Mouse (Mus musculus) liver, embryonic 14.5 days (tissue): ENCODE measurements around the gene Luc7l. TPM values are rescaled to one million over a fixed set of nuclear protein-coding genes. Genes with fewer than 3 reads are reported as not detected.
A peak's percentile ranks its signal among the peaks of the same experiment; 100 is the strongest.
"Not testable (repeated sequence)": the region's sequence is repeated elsewhere in the genome, so short reads cannot be mapped to it uniquely, and the experiment has no call there.

Experiments used
- ATAC-seq: fragments of 200-750 bp; cut with Nextera tagmentation; 2 replicates; pipeline ENCODE4 v1.8.0; 2017; ENCODE audit warnings: moderate number of reproducible peaks, mild to moderate bottlenecking, moderate library complexity; ENCODE audit not compliant: insufficient read depth
- DNase-seq, 3 experiments: peaks; one replicate each; pipeline ENCODE4 v3.0.0-alpha.2; 2012 to 2013; ENCODE audit warnings: low read depth in 3 of 3, low spot score in 3 of 3
- H3K27ac ChIP-seq: fragments of 300-500 bp; sonication (generic); 2 replicates; pipeline ENCODE4 v1.5.1; 2014; ENCODE audit warnings: moderate library complexity, mild to moderate bottlenecking, control low read depth, inconsistent platforms
- H3K27me3 ChIP-seq: fragments of 300-500 bp; sonication (generic); 2 replicates; pipeline ENCODE4 v1.6.1; 2014; ENCODE audit warnings: mild to moderate bottlenecking, low read length, moderate library complexity; ENCODE audit not compliant: control insufficient read depth, insufficient read depth
- H3K36me3 ChIP-seq: fragments of 300-500 bp; sonication (generic); replicated peaks from 2 replicates; pipeline ENCODE4 v1.6.1; 2014; ENCODE audit warnings: low read depth; ENCODE audit not compliant: control insufficient read depth, insufficient read depth
- H3K4me1 ChIP-seq, 2 experiments: fragments of 200-500 bp in 1 of 2; fragments of 300-500 bp in 1 of 2; sonication (generic) in 1 of 2; replicated peaks; 2 replicates each; pipeline ENCODE4 v1.6.1; 2012 to 2014; ENCODE audit warnings: antibody characterized with exemption in 1 of 2, inconsistent platforms in 1 of 2, low read length in 1 of 2; ENCODE audit not compliant: control insufficient read depth in 2 of 2, insufficient read depth in 2 of 2
- H3K4me2 ChIP-seq: fragments of 300-500 bp; sonication (generic); 2 replicates; pipeline ENCODE4 v1.6.1; 2014; ENCODE audit warnings: low read depth, mild to moderate bottlenecking, control low read depth, moderate library complexity
- H3K4me3 ChIP-seq, 2 experiments: fragments of 200-500 bp in 1 of 2; fragments of 300-500 bp in 1 of 2; sonication (generic) in 1 of 2; 2 replicates each; pipeline ENCODE4 v1.5.1; 2012 to 2014; ENCODE audit warnings: low read depth in 2 of 2, low read length in 2 of 2, mild to moderate bottlenecking in 2 of 2, control low read depth in 1 of 2, inconsistent platforms in 1 of 2, moderate library complexity in 1 of 2; ENCODE audit not compliant: insufficient read depth in 1 of 2
- H3K9ac ChIP-seq: fragments of 300-500 bp; sonication (generic); replicated peaks from 2 replicates; pipeline ENCODE4 v1.6.1; 2014; ENCODE audit warnings: mild to moderate bottlenecking, control low read depth, moderate library complexity
- H3K9me3 ChIP-seq: fragments of 300-500 bp; sonication (generic); 2 replicates; pipeline ENCODE4 v1.6.1; 2016; ENCODE audit warnings: low read length, mixed read lengths; ENCODE audit not compliant: control insufficient read depth
- CTCF ChIP-seq: IDR thresholded peaks from 2 replicates; pipeline ENCODE4 v1.5.1; 2016; ENCODE audit warnings: antibody characterized with exemption, low read depth, control low read depth
- EP300 ChIP-seq: IDR thresholded peaks from 2 replicates; pipeline ENCODE4 v1.6.1; 2016; ENCODE audit warnings: antibody characterized with exemption, low read depth
- WGBS: fragments of 180-500 bp; shearing (Covaris S2); extraction: QIAGEN DNeasy Blood & Tissue Kit; methylation state at CpG from one replicate; pipeline ENCODE4 v1.1.7; 2014; ENCODE audit not compliant: insufficient replicate concordance; 5-methylcytosine and 5-hydroxymethylcytosine counted together
- polyA plus RNA-seq, 2 experiments: library from polyadenylated mRNA; depleted of rRNA in 1 of 2; stranded (reverse) in 1 of 2; unstranded in 1 of 2; fragments of >200 nt; fragmentation: Nextera tagmentation in 1 of 2; extraction: Ambion mirVana in 1 of 2; gene quantifications; 2 replicates each; pipeline versions ENCODE4 v1.2.1 to v1.2.3; 2012 to 2014

The Luc7l gene
- polyA plus RNA-seq, 2 experiments: 21.4 to 26.5 TPM

DNA sequence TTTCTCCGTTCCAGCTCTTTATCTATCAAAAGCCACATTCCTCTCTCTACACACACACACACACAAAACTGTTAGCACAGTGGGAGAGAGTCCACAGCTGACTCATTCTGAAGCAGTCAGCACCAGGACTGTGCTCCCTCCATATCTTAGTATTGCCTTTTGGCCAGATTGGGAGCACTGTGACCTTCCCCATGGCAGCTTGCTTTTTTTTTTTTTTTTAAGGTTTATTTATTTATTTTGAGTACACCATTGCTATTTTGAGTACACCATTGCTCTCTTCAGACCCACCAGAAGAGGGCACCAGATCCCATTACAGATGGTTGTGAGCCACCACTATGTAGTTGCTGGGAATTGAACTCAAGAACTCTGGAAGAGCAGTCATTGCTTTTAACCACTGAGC is 16.2 kb downstream of the Luc7l start:
- no peaks in the 10 kb centered on the region for H3K27me3 ChIP-seq
- ATAC-seq (no peak), DNase-seq (no peak)
- H3K4me3 ChIP-seq: no peak overlapping the region
- no peak overlapping the region for H3K4me2 ChIP-seq
- no peaks in the 10 kb centered on the region for H3K9me3 ChIP-seq
- H3K36me3 ChIP-seq: peaks cover 63% of the 10 kb centered on the region
- peaks cover 0 to 2% of the 10 kb centered on the region in 2 experiments; a peak in 2 of 4 replicates for H3K4me1 ChIP-seq
- WGBS: 20% methylated on average over 1 of the region's 1 CpGs
- no peak overlapping the region for H3K27ac ChIP-seq
- H3K9ac ChIP-seq: no peak overlapping the region
- TF ChIP-seq EP300 (no peak), CTCF (peak; percentile 52)

DNA sequence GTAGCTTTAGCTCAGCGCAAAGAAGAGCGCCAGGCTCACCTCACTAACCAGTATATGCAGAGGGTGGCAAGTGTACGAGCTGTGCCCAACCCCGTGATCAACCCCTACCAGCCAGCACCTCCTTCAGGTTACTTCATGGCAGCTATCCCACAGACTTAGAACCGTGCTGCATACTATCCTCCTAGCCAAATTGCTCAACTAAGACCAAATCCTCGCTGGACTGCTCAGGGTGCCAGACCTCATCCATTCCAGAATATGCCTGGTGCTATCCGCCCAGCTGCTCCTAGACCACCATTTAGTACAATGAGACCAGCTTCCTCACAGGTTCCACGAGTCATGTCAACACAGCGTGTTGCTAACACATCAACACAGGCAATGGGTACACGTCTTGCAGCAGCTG is 16.9 kb downstream of the Luc7l start:
- peaks cover 57% of the 10 kb centered on the region for H3K36me3 ChIP-seq
- H3K4me2 ChIP-seq, H3K9ac ChIP-seq, H3K4me3 ChIP-seq, H3K9me3 ChIP-seq, DNase-seq, H3K4me1 ChIP-seq, H3K27me3 ChIP-seq, ATAC-seq, H3K27ac ChIP-seq: not testable (repeated sequence)
- WGBS: 87% methylated on average over 9 of the region's 10 CpGs

DNA sequence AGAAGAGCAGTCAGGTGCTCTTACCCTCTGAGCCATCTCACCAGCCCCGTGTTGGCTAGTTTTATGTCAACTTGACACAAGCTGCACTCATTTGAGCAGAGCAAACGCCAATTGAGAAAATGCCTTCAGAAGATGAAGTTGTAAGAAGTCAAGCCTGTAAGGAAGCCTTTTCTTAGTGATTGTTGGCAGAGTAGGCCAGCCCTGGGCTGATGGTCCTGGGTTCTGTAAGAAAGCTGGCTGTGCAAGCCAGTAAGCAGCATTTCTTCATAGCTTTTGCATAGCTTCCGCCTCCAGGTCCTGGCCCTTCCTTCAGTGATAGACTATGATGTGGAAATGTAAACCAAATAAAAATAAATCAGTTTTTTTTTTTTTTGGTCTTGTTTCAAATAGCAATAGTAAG is 19.9 kb downstream of the Luc7l start:
- no peaks in the 10 kb centered on the region for H3K4me1 ChIP-seq
- DNase-seq: no peak
- H3K4me3 ChIP-seq: no peak overlapping the region
- H3K36me3 ChIP-seq: peaks cover 53% of the 10 kb centered on the region
- no peak overlapping the region for H3K27ac ChIP-seq
- TF ChIP-seq EP300: no peak
- TF ChIP-seq CTCF: no peak
- H3K9me3 ChIP-seq: no peaks in the 10 kb centered on the region
- ATAC-seq: no peak
- no peak overlapping the region for H3K9ac ChIP-seq
- no peak overlapping the region for H3K4me2 ChIP-seq
- no peaks in the 10 kb centered on the region for H3K27me3 ChIP-seq
- WGBS: 69% methylated on average over 3 of the region's 3 CpGs

DNA sequence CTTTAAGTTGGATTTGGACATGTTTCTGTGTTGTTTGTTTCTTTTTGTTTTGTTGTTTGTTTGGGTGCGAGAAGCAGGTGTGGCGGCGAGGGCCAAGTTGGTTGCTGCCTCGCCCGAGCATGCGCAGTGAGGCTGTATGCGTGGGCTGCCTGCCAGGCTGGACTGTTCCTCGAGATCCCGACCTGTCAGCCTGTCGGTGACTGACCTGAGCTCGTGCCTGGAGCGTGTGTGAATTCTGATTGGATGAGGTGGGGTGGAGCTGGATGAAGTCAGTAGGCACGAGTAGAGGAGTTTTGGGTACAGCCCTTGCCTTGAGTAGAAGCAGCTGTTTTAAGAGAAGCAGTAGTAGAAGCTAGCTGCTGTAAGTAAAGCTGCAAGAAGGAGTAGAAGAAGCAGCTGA is 23.2 kb downstream of the Luc7l start:
- no peak for DNase-seq
- TF ChIP-seq EP300 (no peak), CTCF (no peak)
- no peaks in the 10 kb centered on the region for H3K4me1 ChIP-seq
- no peak for ATAC-seq
- no peak overlapping the region for H3K4me2 ChIP-seq
- no peak overlapping the region for H3K27ac ChIP-seq
- WGBS: 81% methylated on average over 13 of the region's 13 CpGs
- H3K4me3 ChIP-seq: no peak overlapping the region
- no peaks in the 10 kb centered on the region for H3K9me3 ChIP-seq
- peaks cover 64% of the 10 kb centered on the region for H3K36me3 ChIP-seq
- no peak overlapping the region for H3K9ac ChIP-seq
- H3K27me3 ChIP-seq: no peaks in the 10 kb centered on the region

DNA sequence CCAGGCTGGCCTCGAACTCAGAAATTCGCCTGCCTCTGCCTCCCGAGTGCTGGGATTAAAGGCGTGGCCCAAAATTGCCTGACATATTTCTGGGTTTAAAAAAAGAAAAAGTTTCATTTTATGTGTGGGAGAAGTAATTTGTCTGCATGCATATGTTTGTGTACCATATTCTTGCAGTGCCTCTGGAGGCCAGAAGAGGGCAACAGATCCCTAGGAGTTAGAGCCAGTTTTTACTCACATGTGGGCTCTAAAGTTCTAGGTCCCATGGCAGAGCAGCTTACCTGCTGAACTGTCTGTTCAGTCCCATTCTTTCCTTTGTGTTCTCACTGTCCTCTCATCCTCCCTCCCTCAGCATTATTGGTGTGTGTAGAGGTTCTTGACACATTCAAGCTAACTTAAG is 24.0 kb downstream of the Luc7l start:
- Histone ChIP-seq H3K4me1 (no peaks in the 10 kb centered on the region), H3K4me2 (no peak overlapping the region), H3K9me3 (no peaks in the 10 kb centered on the region), H3K9ac (no peak overlapping the region), H3K27me3 (no peaks in the 10 kb centered on the region), H3K4me3 (no peak overlapping the region), H3K36me3 (peaks cover 64% of the 10 kb centered on the region), H3K27ac (no peak overlapping the region)
- WGBS: 66% methylated on average over 4 of the region's 4 CpGs
- peak; percentile 71 for TF ChIP-seq CTCF
- no peak for TF ChIP-seq EP300
- DNase-seq: no peak
- ATAC-seq: no peak
